Mouse (Mus musculus) testis, adult 2 months (tissue): ENCODE data around the gene Pfkp.

Source experiments
- CTCF ChIP-seq: fragments of 200-500 bp; IDR thresholded peaks from 2 replicates; pipeline ENCODE4 v1.5.1; 2012; ENCODE audit warnings: low read depth, mild to moderate bottlenecking, inconsistent platforms, low read length, moderate library complexity; ENCODE audit not compliant: control insufficient read depth, insufficient read depth, insufficient replicate concordance
- POLR2A ChIP-seq: fragments of 200-500 bp; IDR thresholded peaks from 2 replicates; pipeline ENCODE4 v1.6.1; 2012; ENCODE audit warnings: low read depth, mild to moderate bottlenecking, inconsistent platforms, low read length, moderate library complexity; ENCODE audit not compliant: control insufficient read depth

- TF ChIP-seq CTCF (no peak), POLR2A (no peak)
These were observed 13.2 kb downstream of the Pfkp start for GRCm38 (mm10) chr13:6635138-6636076.
